Mouse (Mus musculus): ENCODE measurements around the gene Msantd2.

Msantd2 gene

GRCm38 (mm10) chr9:37540701-37541575 is 51.8 kb downstream of the Msantd2 start:
- no peak for DNase-seq (ENCODE audit: low read depth, low spot score)

- DNase-seq (ENCODE audit: low read depth, low spot score) = no peak
These were observed 52.9 kb downstream of the Msantd2 start for GRCm38 (mm10) chr9:37541851-37542642.

GRCm38 (mm10) chr9:37543869-37544440 is 54.8 kb downstream of the Msantd2 start:
- no peak for DNase-seq (ENCODE audit: low read depth, low spot score)

- peak; percentile 77 for DNase-seq (ENCODE audit: low read depth, low spot score)
These were observed 55.5 kb downstream of the Msantd2 start for GRCm38 (mm10) chr9:37544447-37545165.

- DNase-seq (ENCODE audit: low read depth, low spot score) = peak; percentile 11
These were observed 56.1 kb downstream of the Msantd2 start for GRCm38 (mm10) chr9:37545166-37545610.

- DNase-seq (ENCODE audit: low read depth, low spot score) = no peak
These were observed 56.8 kb downstream of the Msantd2 start for GRCm38 (mm10) chr9:37545847-37546452.

GRCm38 (mm10) chr9:37546889-37547288 is 57.8 kb downstream of the Msantd2 start:
- peak; percentile 32 for DNase-seq (ENCODE audit: low read depth, low spot score)

GRCm38 (mm10) chr9:37550435-37550834 is 61.3 kb downstream of the Msantd2 start:
- no peak for DNase-seq (ENCODE audit: low read depth, low spot score)

- DNase-seq (ENCODE audit: low read depth, low spot score) = no peak
These were observed 62.8 kb downstream of the Msantd2 start for GRCm38 (mm10) chr9:37551751-37552531.

GRCm38 (mm10) chr9:37552536-37553293 is 63.6 kb downstream of the Msantd2 start, which contains the start of gene Nrgn:
Nrgn (minus strand) TSS chr9:37552904.
- DNase-seq (ENCODE audit: low read depth, low spot score) = peak; percentile 64

- no peak for DNase-seq (ENCODE audit: low read depth, low spot score)
These were observed 65.2 kb downstream of the Msantd2 start for GRCm38 (mm10) chr9:37554279-37554678.

- no peak for DNase-seq (ENCODE audit: low read depth, low spot score)
These were observed 66.0 kb downstream of the Msantd2 start, which contains the start of gene Siae for GRCm38 (mm10) chr9:37554838-37555748. Siae (plus strand) TSS chr9:37555698.

- DNase-seq (ENCODE audit: low read depth, low spot score) = no peak
These were observed 67.2 kb downstream of the Msantd2 start for GRCm38 (mm10) chr9:37556366-37556765.

GRCm38 (mm10) chr9:37560617-37561016 is 71.5 kb downstream of the Msantd2 start:
- no peak for DNase-seq (ENCODE audit: low read depth, low spot score)

- DNase-seq (ENCODE audit: low read depth, low spot score) = no peak
These were observed 74.7 kb downstream of the Msantd2 start for GRCm38 (mm10) chr9:37563805-37564204.

GRCm38 (mm10) chr9:37567019-37567418 is 77.9 kb downstream of the Msantd2 start:
- no peak for DNase-seq (ENCODE audit: low read depth, low spot score)

GRCm38 (mm10) chr9:37567454-37567853 is 78.3 kb downstream of the Msantd2 start:
- DNase-seq (ENCODE audit: low read depth, low spot score) = no peak

- DNase-seq (ENCODE audit: low read depth, low spot score) = no peak
These were observed 78.9 kb downstream of the Msantd2 start for GRCm38 (mm10) chr9:37567892-37568604.
